Mouse (Mus musculus) limb, embryonic 15.5 days (tissue): Measurements from ENCODE around the gene 2200002D01Rik. TPM values are rescaled to one million over a fixed set of nuclear protein-coding genes. Genes with fewer than 3 reads are reported as not detected.

Experiments used
- ATAC-seq: fragments of 200-750 bp; cut with Nextera tagmentation; 2 replicates; pipeline ENCODE4 v1.8.0; 2017; ENCODE audit warnings: low read depth, moderate TSS enrichment; ENCODE audit not compliant: insufficient number of reproducible peaks, low FRiP score, low TSS enrichment
- H3K27ac ChIP-seq: fragments of 300-500 bp; sonication (generic); 2 replicates; pipeline ENCODE4 v1.5.1; 2015; ENCODE audit warnings: moderate library complexity, mild to moderate bottlenecking, inconsistent platforms
- H3K27me3 ChIP-seq: fragments of 300-500 bp; sonication (generic); 2 replicates; pipeline ENCODE4 v1.6.1; 2015; ENCODE audit warnings: inconsistent platforms
- H3K36me3 ChIP-seq: fragments of 300-500 bp; sonication (generic); 2 replicates; pipeline ENCODE4 v1.6.1; 2015; ENCODE audit warnings: inconsistent platforms
- H3K4me1 ChIP-seq: fragments of 300-500 bp; sonication (generic); 2 replicates; pipeline ENCODE4 v1.6.1; 2015; ENCODE audit warnings: inconsistent platforms
- H3K4me2 ChIP-seq: fragments of 300-500 bp; sonication (generic); 2 replicates; pipeline ENCODE4 v1.6.1; 2015; ENCODE audit warnings: mild to moderate bottlenecking, inconsistent platforms
- H3K4me3 ChIP-seq: fragments of 300-500 bp; sonication (generic); 2 replicates; pipeline ENCODE4 v1.5.1; 2015; ENCODE audit warnings: mild to moderate bottlenecking, inconsistent platforms
- H3K9ac ChIP-seq: fragments of 300-500 bp; sonication (generic); 2 replicates; pipeline ENCODE4 v1.6.1; 2015; ENCODE audit warnings: inconsistent platforms
- H3K9me3 ChIP-seq: fragments of 300-500 bp; sonication (generic); 2 replicates; pipeline ENCODE4 v1.6.1; 2016; ENCODE audit warnings: inconsistent platforms
- WGBS: fragments of 180-500 bp; shearing (Covaris S2); methylation state at CpG from one replicate; pipeline ENCODE4 v1.1.7; 2015; 5-methylcytosine and 5-hydroxymethylcytosine counted together
- polyA plus RNA-seq: library from polyadenylated mRNA; unstranded; fragments of >200 nt; fragmentation: Nextera tagmentation; extraction: Ambion mirVana; gene quantifications from 2 replicates; pipeline ENCODE4 v1.2.1, GENCODE M21; 2015

Gene 2200002D01Rik
- 13.0 and 14.2 TPM in 2 replicates for polyA plus RNA-seq

DNA sequence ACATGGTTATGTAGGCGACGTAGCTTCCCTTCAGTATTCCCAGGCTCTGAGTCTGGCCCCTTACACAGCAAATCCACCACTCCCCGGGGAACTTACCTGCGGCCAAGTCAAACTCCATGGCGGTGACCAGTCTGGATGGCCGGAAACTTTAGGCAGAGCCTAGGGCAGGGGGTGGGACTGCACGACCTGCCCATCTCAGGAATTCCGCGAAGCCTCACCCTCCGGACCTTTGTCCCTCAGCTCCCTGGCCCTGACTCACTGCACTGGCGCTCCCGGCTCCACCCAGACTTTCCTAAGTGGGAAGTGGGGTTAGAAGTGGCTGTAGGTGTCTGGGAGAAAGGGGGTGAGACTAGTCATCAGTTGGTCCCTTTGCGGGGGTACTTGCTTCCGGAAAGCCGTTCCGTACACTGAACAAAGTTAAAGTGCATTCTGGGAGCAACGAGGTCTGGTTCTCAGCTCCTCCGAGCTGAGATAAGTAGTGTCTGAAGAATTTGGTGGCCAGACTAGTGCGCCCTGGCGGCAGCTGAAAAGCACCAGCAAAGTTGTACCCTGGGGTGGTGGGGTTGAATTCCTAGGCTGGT, at the start of gene 2200002D01Rik:
2200002D01Rik (minus strand) TSS at position 206 of the 581 bp plus-strand sequence.
- Histone ChIP-seq H3K9ac (no peak within 1 kb of the TSS), H3K4me3 (peak within 1 kb of the TSS; percentile 13), H3K4me2 (peak within 1 kb of the TSS; percentile 38), H3K4me1 (peaks cover 22% of the 10 kb centered on the region), H3K27ac (no peak within 1 kb of the TSS), H3K9me3 (no peaks in the 10 kb centered on the region), H3K27me3 (peaks cover 14% of the 10 kb centered on the region; the same call in 1 of the 2 replicates), H3K36me3 (peaks cover 29% of the 10 kb centered on the region)
- WGBS, result 16% methylated on average over 20 of the region's 20 CpGs
- no peak for ATAC-seq

DNA sequence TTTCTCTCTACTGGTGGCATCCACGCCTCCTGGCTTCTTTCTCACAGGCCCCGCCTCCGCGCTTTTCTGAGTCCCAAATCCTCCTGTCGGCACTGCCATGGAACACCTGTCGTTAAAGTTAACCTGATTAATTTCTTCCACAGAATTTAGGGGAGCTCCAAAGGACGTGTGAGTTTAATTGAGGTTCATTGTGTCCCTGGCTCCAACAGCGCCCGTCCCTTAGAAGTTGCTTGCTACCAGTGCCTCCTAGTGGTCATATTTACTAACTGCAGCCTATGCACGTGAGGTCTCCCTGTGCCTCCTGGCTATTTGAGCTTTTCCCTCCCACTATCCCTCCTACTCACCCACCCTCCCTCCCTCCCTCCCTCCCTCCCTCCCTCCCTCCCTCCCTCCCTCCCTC, 48.7 kb upstream of the 2200002D01Rik start:
- no peak overlapping the region for H3K4me2 ChIP-seq
- 9% methylated on average over 10 of the region's 10 CpGs for WGBS
- no peaks in the 10 kb centered on the region for H3K27me3 ChIP-seq
- H3K4me1 ChIP-seq, result peaks cover 23% of the 10 kb centered on the region
- no peak overlapping the region for H3K27ac ChIP-seq
- no peak overlapping the region for H3K4me3 ChIP-seq
- no peaks in the 10 kb centered on the region for H3K9me3 ChIP-seq
- H3K9ac ChIP-seq, result no peak overlapping the region
- no peaks in the 10 kb centered on the region for H3K36me3 ChIP-seq
- no peak for ATAC-seq

DNA sequence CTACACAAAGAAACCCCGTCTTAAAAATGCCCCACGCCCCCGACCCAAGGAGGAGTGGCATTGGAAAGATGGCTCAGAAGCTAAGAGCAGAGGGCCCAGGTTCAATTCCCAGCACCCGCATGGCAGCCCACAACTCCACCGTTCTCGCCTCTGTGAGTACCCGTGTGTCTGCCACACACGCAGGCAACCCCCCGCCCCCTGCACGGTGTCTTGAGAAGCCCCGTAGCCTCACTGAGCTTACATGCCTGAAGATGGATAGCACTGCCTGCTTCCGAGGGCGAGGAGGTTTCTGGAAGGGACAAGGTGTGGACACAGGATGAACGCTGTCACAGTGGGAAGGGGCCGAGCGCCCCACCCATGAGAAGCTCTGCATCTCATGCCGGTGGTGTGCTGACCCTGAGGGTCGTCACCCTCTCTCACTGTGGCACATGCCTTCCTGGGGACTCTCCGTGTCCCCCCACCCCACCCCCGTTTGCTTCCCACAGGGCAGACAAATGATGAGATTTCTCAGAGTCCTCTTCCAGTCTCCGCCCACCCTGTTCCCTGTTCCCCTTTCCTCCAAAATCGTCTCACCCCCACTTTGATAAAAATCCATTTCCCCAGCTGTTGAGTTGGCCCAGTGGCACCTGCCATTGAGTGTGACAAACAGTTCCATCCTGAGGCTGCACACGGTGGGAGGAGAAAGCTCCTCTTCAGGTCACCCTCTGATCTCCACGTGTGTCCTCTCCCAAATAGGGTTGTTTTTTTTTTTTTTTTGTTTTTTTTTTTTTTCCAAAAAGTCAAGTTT, 47.8 kb upstream of the 2200002D01Rik start:
- H3K9ac ChIP-seq, result no peak overlapping the region
- 82% methylated on average over 24 of the region's 24 CpGs for WGBS
- ATAC-seq, result no peak
- H3K4me3 ChIP-seq, result no peak overlapping the region
- H3K9me3 ChIP-seq, result no peaks in the 10 kb centered on the region
- peaks cover 30% of the 10 kb centered on the region for H3K4me1 ChIP-seq
- H3K36me3 ChIP-seq, result no peaks in the 10 kb centered on the region
- no peaks in the 10 kb centered on the region for H3K27me3 ChIP-seq
- H3K27ac ChIP-seq, result no peak overlapping the region
- H3K4me2 ChIP-seq, result no peak overlapping the region

DNA sequence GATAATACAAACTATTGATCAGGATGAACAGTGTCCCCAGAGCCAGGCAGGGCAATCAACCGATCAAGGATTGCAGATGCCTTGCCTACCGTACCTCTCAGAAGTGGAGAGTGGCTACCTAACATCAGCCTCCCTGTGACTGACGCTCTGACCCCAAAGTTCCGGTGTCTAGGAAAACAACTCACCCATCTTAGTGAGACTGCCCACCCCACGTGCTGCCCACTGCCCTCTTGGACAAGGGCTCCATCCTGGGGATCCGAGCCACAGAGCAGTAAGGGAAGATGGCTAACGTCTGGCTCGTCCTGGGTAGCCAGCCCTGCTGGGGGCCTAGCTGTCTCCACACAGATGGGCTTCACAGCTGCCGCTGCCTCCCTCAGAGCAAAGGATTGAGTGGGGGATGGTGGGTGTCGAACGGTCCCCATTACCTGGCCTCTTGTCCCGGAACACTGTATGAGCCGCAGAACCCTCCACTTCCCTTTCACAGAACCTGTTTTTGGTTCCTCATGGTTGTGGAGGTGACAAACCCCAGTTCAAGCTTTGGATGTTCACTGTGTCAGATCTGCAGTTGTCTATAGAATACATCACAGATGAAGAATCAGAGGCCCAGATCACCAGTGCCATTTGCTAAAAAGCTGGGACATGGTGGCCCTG, 46.0 kb upstream of the 2200002D01Rik start:
- Histone ChIP-seq H3K27me3 (no peaks in the 10 kb centered on the region), H3K36me3 (no peaks in the 10 kb centered on the region), H3K4me1 (peaks cover 40% of the 10 kb centered on the region), H3K9ac (no peak overlapping the region), H3K4me3 (no peak overlapping the region), H3K27ac (no peak overlapping the region), H3K4me2 (no peak overlapping the region), H3K9me3 (no peaks in the 10 kb centered on the region)
- WGBS, result 69% methylated on average over 13 of the region's 13 CpGs
- ATAC-seq, result no peak

DNA sequence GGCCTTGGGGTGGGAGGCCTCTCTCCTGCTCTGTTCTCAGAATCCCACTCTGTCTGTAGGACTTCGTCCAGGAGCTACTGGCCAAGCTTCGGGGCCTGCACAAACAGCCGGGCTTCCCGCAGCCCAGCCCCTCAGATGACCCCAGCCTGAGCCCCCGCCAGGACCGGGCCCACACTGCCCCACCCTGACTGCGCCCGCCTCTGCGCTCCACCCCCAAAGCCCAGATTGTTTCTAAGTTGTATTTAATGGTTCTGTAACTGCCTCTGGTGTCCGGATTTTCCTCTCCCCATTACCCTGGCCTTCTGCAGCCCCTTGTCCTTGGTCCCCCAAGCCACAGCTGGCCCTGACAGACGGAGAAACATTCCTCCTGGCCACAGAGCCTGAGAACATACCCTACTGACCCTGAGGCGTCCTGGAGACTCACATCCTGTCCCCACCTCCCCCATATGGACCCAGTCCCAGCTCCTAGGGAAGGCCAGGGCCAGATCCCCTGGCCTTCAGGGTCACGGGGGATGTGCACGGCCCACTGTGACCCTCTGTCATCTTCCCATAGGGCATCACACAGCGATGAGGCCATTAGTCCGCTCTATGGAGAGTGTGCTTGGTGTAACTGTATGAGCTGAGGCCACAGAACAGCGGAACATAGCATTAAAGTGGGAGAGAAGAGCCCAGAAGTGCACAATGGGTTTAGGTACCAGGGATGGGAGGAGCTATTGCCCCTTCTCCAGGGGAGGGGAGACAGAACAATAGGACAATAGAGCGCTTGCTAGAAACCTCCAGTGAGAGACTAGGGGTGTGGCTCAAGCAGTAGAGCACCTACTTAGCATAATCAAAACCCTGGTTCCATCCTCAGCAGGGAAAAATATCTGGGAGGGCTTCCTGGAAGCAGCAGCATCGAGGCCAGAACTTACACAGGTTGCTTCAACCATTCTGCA, 45.1 kb upstream of the 2200002D01Rik start:
- H3K4me1 ChIP-seq, result peaks cover 48% of the 10 kb centered on the region
- 43% methylated on average over 19 of the region's 19 CpGs for WGBS
- no peak for ATAC-seq

DNA sequence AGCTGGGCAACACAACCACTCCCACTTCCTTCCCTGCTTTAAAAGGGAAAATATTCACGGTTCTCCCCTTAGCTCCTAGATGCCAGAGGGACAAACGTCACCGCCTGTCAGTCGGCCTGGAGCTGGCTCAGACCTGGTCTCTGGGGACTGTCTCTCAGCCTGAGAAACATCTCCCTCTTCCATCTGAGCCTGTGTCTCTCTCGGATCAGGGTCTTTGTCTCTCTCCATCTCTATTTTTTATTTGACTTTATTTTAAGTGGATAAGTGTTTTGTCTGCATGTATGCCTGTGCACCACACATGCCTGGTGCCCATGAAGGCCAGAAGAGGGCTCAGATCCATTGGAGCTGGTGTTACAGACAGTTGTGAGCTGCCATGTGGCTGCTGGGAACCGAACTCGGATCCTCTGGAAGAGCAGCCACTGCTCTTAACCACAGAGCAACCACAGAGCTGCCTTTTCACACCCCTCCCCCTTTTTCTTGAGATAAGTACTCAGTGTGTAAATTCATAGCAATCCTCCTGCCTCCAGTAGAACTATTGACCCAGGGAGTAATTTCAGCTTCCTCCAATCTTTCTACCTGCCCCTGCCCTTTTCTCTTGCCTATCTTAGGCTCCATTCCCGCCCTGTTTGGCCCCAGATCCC, 44.3 kb upstream of the 2200002D01Rik start:
- 29% methylated on average over 8 of the region's 8 CpGs for WGBS
- Histone ChIP-seq H3K4me2 (no peak overlapping the region), H3K4me1 (peaks cover 48% of the 10 kb centered on the region), H3K27me3 (no peaks in the 10 kb centered on the region), H3K4me3 (no peak overlapping the region), H3K9ac (0 out of 2 replicates have a peak overlapping the region, but pooled peaks have one; percentile 26), H3K9me3 (no peaks in the 10 kb centered on the region), H3K36me3 (no peaks in the 10 kb centered on the region), H3K27ac (peak overlapping the region; percentile 59; the same call in 1 of the 2 replicates)
- ATAC-seq, result no peak

More for the DNA sequence above, 45.1 kb upstream of the 2200002D01Rik start:
- no peaks in the 10 kb centered on the region for H3K27me3 ChIP-seq
- no peaks in the 10 kb centered on the region for H3K9me3 ChIP-seq
- H3K9ac ChIP-seq, result 0 out of 2 replicates have a peak overlapping the region, but pooled peaks have one; percentile 14
- H3K36me3 ChIP-seq, result no peaks in the 10 kb centered on the region
- no peak overlapping the region for H3K27ac ChIP-seq
- H3K4me2 ChIP-seq, result no peak overlapping the region
- no peak overlapping the region for H3K4me3 ChIP-seq

DNA sequence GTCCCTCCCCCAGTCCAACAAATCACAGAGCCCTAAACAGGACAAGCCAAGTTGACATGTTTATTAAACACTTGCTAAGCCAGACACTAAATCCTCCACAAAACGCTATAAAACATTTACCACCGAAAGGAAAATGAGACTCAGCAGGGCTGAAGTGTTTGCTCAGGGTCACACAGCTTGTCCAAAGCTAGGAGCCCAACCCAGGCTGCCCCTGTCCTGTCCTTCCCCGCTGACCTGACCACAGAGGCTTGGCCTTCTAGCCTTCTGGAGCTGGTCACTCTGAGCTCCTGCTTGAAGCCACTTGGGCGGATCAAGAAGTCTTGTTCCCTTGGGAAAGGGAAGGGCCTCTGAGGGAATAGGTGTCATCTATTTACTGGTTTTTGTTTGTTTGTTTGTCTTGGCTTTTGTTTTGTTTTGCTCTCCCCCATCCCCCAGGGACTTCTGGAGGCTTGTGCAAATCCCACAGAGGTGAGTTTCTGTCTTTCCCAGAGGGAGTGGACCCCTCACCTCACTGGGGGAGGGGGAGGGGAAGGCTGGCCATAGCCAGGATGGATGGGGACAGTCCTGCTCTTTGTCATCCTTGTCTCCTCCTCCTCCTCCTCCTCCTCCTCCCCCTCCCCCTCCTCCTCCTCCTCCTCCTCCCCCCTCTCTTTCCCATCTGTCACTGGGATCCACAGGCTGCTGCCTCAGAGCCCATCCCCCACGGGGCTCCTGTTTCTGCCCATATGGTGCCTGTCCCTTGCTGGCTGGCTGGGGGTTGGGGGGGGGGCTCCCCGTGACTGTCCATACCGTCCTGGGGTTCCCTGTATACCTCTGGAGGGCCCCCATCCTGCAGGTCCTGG, 43.6 kb upstream of the 2200002D01Rik start:
- H3K27me3 ChIP-seq, result no peaks in the 10 kb centered on the region
- H3K9ac ChIP-seq, result 0 out of 2 replicates have a peak overlapping the region, but pooled peaks have one; percentile 26
- no peak overlapping the region for H3K4me2 ChIP-seq
- ATAC-seq, result no peak
- H3K4me3 ChIP-seq, result no peak overlapping the region
- H3K4me1 ChIP-seq, result peaks cover 48% of the 10 kb centered on the region
- no peaks in the 10 kb centered on the region for H3K9me3 ChIP-seq
- WGBS, result 18% methylated on average over 6 of the region's 7 CpGs
- no peaks in the 10 kb centered on the region for H3K36me3 ChIP-seq
- 0 out of 2 replicates have a peak overlapping the region, but pooled peaks have one; percentile 59 for H3K27ac ChIP-seq

DNA sequence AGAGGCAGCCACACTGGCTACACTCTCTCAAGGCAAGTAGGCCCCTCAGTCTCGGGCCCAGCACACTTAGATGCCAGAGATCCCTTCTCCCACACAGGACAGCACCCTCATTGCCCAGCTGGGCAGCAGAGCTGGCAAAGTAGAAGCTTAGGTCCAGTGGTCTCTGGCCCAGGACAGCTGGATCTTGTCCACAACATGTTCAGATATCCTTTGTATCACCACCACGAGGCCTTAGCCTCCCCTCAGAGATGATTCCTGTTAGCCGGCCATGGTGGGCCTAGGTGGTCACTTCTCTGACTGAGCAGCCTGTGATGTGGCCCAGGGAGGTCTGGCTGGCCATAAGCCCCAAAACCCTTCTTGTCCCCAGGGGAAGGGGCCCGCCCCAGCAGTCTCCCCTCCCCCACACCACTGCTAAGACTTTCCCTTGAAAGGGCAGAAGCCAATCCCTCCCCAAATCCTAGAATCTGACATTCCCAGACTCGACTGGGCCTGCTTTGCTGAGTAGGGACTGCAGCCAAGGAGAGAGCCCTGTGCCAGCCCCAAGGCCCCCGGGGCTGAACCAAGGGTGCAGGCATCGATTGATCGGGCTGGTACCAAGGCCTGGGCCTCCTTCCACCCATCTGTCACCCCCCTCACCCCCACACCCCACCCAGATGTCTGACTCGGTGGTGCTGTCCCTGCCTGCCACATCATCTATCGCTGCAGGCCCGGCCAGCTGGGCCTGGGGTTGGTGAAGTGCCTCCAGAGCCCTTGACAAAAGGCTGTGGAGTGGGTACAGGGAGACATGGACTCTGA, 42.6 kb upstream of the 2200002D01Rik start:
- ATAC-seq, result no peak
- Histone ChIP-seq H3K4me1 (peaks cover 48% of the 10 kb centered on the region), H3K4me3 (no peak overlapping the region), H3K27ac (0 out of 2 replicates have a peak overlapping the region, but pooled peaks have one; percentile 5), H3K9me3 (no peaks in the 10 kb centered on the region), H3K36me3 (no peaks in the 10 kb centered on the region), H3K9ac (no peak overlapping the region), H3K27me3 (no peaks in the 10 kb centered on the region), H3K4me2 (0 out of 2 replicates have a peak overlapping the region, but pooled peaks have one; percentile 8)
- 37% methylated on average over 11 of the region's 11 CpGs for WGBS

DNA sequence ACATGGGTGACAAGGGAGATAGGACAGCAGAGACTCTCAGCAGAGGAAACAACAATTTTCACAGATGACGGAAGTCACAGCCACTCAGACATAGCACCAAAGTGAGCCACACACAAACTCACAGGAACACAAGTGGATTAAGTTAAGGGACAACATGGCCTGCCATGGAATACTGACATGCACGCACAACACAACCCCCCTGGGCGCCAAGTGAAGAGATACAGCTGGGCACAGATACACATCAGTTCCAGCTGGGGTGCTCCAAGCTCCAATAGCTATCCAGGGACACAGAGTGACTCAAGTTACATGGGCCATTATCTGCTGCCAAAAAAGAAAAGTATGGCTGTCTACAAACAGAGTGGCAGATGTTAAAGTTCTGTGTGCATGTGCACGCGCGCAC, 41.6 kb upstream of the 2200002D01Rik start:
- Histone ChIP-seq H3K4me3 (peak overlapping the region; percentile 62), H3K4me1 (peaks cover 48% of the 10 kb centered on the region), H3K9ac (0 out of 2 replicates have a peak overlapping the region, but pooled peaks have one; percentile 47), H3K27ac (0 out of 2 replicates have a peak overlapping the region, but pooled peaks have one; percentile 69), H3K4me2 (peak overlapping the region; percentile 94), H3K9me3 (no peaks in the 10 kb centered on the region), H3K27me3 (no peaks in the 10 kb centered on the region), H3K36me3 (no peaks in the 10 kb centered on the region)
- WGBS, result 70% methylated on average over 6 of the region's 6 CpGs
- 0 out of 2 replicates have a peak, but pooled peaks have one; percentile 2 for ATAC-seq
